Mouse (Mus musculus) frontal cortex, postnatal 14 days (tissue): ENCODE data around the gene 4933402D24Rik.

Source experiments
- DNase-seq, 2 experiments: peaks; one replicate each; pipeline ENCODE4 v3.0.0; 2022; ENCODE audit warnings: low spot score in 2 of 2

4933402D24Rik gene

GRCm38 (mm10) chr1:63769167-63769566 is at the start of gene 4933402D24Rik:
Gene 4933402D24Rik, minus strand, starts transcription at chr1:63769267.
- DNase-seq = no peak

GRCm38 (mm10) chr1:63808584-63808983 is 39.5 kb upstream of the 4933402D24Rik start:
- DNase-seq = no peak

GRCm38 (mm10) chr1:63805095-63805494 is 36.0 kb upstream of the 4933402D24Rik start:
- DNase-seq = no peak

- no peak for DNase-seq
Observed at GRCm38 (mm10) chr1:63794326-63794725, 25.3 kb upstream of the 4933402D24Rik start.

GRCm38 (mm10) chr1:63776902-63777630 is 8.0 kb upstream of the 4933402D24Rik start:
- DNase-seq = no peak

GRCm38 (mm10) chr1:63776396-63776795 is 7.3 kb upstream of the 4933402D24Rik start:
- no peak for DNase-seq

- peak in 1 of 2 experiments; percentile 34 for DNase-seq
Observed at GRCm38 (mm10) chr1:63770309-63770708, 1.2 kb upstream of the 4933402D24Rik start.

- no peak for DNase-seq
Observed at GRCm38 (mm10) chr1:63768112-63768511, 955 bp downstream of the 4933402D24Rik start.

GRCm38 (mm10) chr1:63764395-63764794 is 4.7 kb downstream of the 4933402D24Rik start:
- no peak for DNase-seq

- DNase-seq = no peak
Observed at GRCm38 (mm10) chr1:63763881-63764386, 5.1 kb downstream of the 4933402D24Rik start.

- DNase-seq = peak; percentile 37 to 52
Observed at GRCm38 (mm10) chr1:63763212-63763694, 5.8 kb downstream of the 4933402D24Rik start.

GRCm38 (mm10) chr1:63756005-63756404 is 13.1 kb downstream of the 4933402D24Rik start:
- no peak for DNase-seq

- peak; percentile 86 to 88 for DNase-seq
Observed at GRCm38 (mm10) chr1:63730240-63730771, 38.8 kb downstream of the 4933402D24Rik start, which contains the start of the genes Mdh1b and Fastkd2. Gene Mdh1b, minus strand, starts transcription at chr1:63730318. Gene Fastkd2, plus strand, starts transcription at chr1:63730614.

GRCm38 (mm10) chr1:63729796-63730195 is 39.3 kb downstream of the 4933402D24Rik start:
- no peak for DNase-seq

- DNase-seq = no peak
Observed at GRCm38 (mm10) chr1:63720161-63720560, 48.9 kb downstream of the 4933402D24Rik start.

- no peak for DNase-seq
Observed at GRCm38 (mm10) chr1:63708876-63709275, 60.2 kb downstream of the 4933402D24Rik start.

- DNase-seq = no peak
Observed at GRCm38 (mm10) chr1:63705733-63706132, 63.3 kb downstream of the 4933402D24Rik start.
